Mouse (Mus musculus): Measurements from ENCODE around the gene Chek2. TPM values are rescaled to one million over a fixed set of nuclear protein-coding genes. Genes with fewer than 3 reads are reported as not detected.

Chek2 gene
- total RNA-seq, 2 experiments from 2014 or later: 67.5 to 93.8 TPM

- no peak for ATAC-seq (replicated peaks; ENCODE audit: low FRiP score, poor library complexity, severe bottlenecking)
These were observed 50.8 kb downstream of the Chek2 start for GRCm38 (mm10) chr5:110890561-110890960.

GRCm38 (mm10) chr5:110897114-110897788, 57.5 kb downstream of the Chek2 start:
- ATAC-seq (replicated peaks; ENCODE audit: low FRiP score, poor library complexity, severe bottlenecking): no peak

GRCm38 (mm10) chr5:110898169-110898568, 58.4 kb downstream of the Chek2 start:
- no peak for ATAC-seq (replicated peaks; ENCODE audit: low FRiP score, poor library complexity, severe bottlenecking)

- no peak for ATAC-seq (replicated peaks; ENCODE audit: low FRiP score, poor library complexity, severe bottlenecking)
These were observed 59.0 kb downstream of the Chek2 start for GRCm38 (mm10) chr5:110898785-110899184.

- no peak for ATAC-seq (replicated peaks; ENCODE audit: low FRiP score, poor library complexity, severe bottlenecking)
These were observed 60.6 kb downstream of the Chek2 start for GRCm38 (mm10) chr5:110900331-110900730.

GRCm38 (mm10) chr5:110906708-110907107, 66.9 kb downstream of the Chek2 start:
- 0 out of 2 replicates have a peak, but pooled peaks have one; percentile 39 for ATAC-seq (replicated peaks; ENCODE audit: low FRiP score, poor library complexity, severe bottlenecking)

- no peak for ATAC-seq (replicated peaks; ENCODE audit: low FRiP score, poor library complexity, severe bottlenecking)
These were observed 69.1 kb downstream of the Chek2 start for GRCm38 (mm10) chr5:110908879-110909278.

GRCm38 (mm10) chr5:110909955-110910589, 70.3 kb downstream of the Chek2 start:
- ATAC-seq (replicated peaks; ENCODE audit: low FRiP score, poor library complexity, severe bottlenecking): no peak

- ATAC-seq (replicated peaks; ENCODE audit: low FRiP score, poor library complexity, severe bottlenecking): no peak
These were observed 75.1 kb downstream of the Chek2 start for GRCm38 (mm10) chr5:110914859-110915258.

GRCm38 (mm10) chr5:110916241-110916640, 76.5 kb downstream of the Chek2 start:
- ATAC-seq (replicated peaks; ENCODE audit: low FRiP score, poor library complexity, severe bottlenecking): no peak

- ATAC-seq (replicated peaks; ENCODE audit: low FRiP score, poor library complexity, severe bottlenecking): no peak
These were observed 79.8 kb downstream of the Chek2 start for GRCm38 (mm10) chr5:110919541-110919940.

- no peak for ATAC-seq (replicated peaks; ENCODE audit: low FRiP score, poor library complexity, severe bottlenecking)
These were observed 83.6 kb downstream of the Chek2 start for GRCm38 (mm10) chr5:110923336-110923735.

Other genes starting within 250 kb of the Chek2 start
- gene Noc4l, start 186.6 kb upstream of the Chek2 start, total RNA-seq (2015; ENCODE audit: low replicate concordance): 12.2 and 18.4 TPM in 2 replicates
- gene Noc4l, start 186.6 kb upstream of the Chek2 start, total RNA-seq (2017; ENCODE audit: low replicate concordance): 3.3 TPM in 2 replicates
- 1.4 and 3.4 TPM in 2 replicates for gene Ddx51, start 186.5 kb upstream of the Chek2 start, total RNA-seq (2015; ENCODE audit: low replicate concordance)
- 2.8 TPM in 1 of 2 replicates, not detected in the other for gene Ddx51, start 186.5 kb upstream of the Chek2 start, total RNA-seq (2017; ENCODE audit: low replicate concordance)
- 124 and 132 TPM in 2 replicates for gene Ep400, start 69.3 kb upstream of the Chek2 start, total RNA-seq (2015; ENCODE audit: low replicate concordance)
- 94.1 and 117 TPM in 2 replicates for gene Ep400, start 69.3 kb upstream of the Chek2 start, total RNA-seq (2017; ENCODE audit: low replicate concordance)
- 2.1 and 3.6 TPM in 2 replicates for gene Pus1, start 59.3 kb upstream of the Chek2 start, total RNA-seq (2015; ENCODE audit: low replicate concordance)
- gene Pus1, start 59.3 kb upstream of the Chek2 start, total RNA-seq (2017; ENCODE audit: low replicate concordance): 1.7 and 4.1 TPM in 2 replicates
- 50.3 and 71.4 TPM in 2 replicates for gene Ulk1, start 29.9 kb upstream of the Chek2 start, total RNA-seq (2015; ENCODE audit: low replicate concordance)
- 28.7 and 39.8 TPM in 2 replicates for gene Ulk1, start 29.9 kb upstream of the Chek2 start, total RNA-seq (2017; ENCODE audit: low replicate concordance)
- gene Hscb, start 202 bp upstream of the Chek2 start, total RNA-seq (2015; ENCODE audit: low replicate concordance): 26.4 and 63.1 TPM in 2 replicates
- gene Hscb, start 202 bp upstream of the Chek2 start, total RNA-seq (2017; ENCODE audit: low replicate concordance): 38.1 and 50.4 TPM in 2 replicates
- gene Ttc28, start 39.8 kb downstream of the Chek2 start, total RNA-seq (2015; ENCODE audit: low replicate concordance): 4.2 and 5.4 TPM in 2 replicates
- gene Ttc28, start 39.8 kb downstream of the Chek2 start, total RNA-seq (2017; ENCODE audit: low replicate concordance): 3.9 and 6.8 TPM in 2 replicates